Mouse (Mus musculus) mesoderm, embryonic 11.5 days (tissue): ENCODE measurements around the gene Fbxl19.
A peak's percentile ranks its signal among the peaks of the same experiment; 100 is the strongest.
"Not testable (repeated sequence)": the region's sequence is repeated elsewhere in the genome, so short reads cannot be mapped to it uniquely, and the experiment has no call there.

Source experiments
- DNase-seq: peaks from one replicate; pipeline ENCODE4 v3.0.0-alpha.2; 2012; ENCODE audit warnings: low read depth, low spot score

The Fbxl19 gene

DNA sequence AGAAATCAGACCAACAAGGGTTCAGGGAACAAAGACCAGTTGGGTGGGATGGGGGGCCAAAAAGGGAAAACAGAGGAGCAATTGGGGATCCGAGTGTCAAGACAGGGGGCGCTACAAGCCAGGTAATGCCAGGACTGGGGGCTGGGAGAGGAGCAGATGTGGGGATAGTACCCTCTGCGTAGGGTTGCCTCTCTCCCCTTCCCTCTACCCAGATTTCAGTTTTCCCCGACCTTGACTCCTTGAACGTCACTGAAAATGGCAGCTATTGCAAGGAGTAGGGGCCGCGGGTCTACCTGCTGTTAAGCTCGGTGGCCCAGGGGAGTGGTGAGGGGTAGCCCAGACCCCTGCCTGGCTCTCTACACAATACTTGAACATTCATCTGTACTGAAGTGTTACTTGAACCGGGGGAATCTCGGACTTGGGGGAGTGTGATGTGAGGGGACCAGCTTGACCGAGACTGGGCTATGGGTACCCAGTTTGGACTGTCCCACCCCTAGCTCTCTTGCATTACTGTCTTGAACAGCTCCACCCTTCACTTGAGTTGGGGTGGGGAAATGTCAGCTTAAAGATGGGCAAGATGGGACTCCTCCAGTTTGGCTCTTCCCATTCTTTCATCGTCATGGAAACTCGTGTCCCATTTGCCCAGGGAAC, 24.1 kb downstream of the Fbxl19 start:
- no peak for DNase-seq

DNA sequence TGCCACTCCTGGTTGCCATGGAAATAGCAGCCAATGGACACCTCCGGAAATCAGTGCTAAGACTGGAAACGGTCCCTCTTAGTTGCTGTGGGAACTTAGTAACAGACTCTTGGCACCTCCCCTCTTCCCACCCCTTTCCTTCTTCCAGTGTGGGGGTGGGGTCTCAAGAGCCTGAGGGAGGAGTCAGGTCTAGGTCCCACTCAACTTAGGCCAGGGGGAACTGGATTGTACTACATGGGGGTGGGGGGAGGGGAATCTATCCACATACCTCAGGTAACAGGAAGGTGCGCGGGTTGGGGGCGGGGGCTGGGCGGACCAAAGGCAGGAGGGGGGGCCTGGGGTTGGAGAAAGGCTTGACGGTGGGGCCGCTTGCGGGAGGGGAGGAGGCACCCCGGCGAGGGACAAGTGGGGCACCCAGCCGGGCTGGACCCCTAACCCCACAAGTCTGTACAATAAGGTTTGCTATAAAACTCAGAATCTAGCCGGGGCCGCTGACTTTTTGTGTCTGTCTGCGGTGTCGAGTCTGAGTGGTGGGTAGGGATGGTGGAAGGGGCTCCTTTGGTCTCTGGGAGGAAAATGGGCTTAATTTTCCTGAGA, 24.8 kb downstream of the Fbxl19 start:
- peak; percentile 94 for DNase-seq

DNA sequence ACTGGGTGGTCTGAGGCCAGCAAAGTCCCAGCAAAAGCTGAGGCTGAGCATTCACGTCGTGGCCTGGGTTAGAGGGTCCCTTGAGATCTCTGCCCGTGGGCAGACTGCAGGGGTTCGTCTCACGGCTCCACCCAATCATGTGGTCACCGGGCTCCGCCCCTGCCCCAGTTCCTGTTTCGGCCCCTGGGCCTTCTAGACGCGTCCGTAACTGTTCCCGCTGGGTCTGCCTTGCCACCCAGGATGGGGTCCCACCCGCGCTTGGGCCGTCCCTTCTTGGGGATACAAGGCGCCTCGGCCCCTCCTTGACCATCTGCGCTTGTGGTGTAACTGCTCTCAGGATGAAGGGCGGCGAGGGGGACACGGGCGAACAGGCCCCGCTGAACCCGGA, 25.3 kb downstream of the Fbxl19 start, which contains the start of gene Orai3:
TSS of gene Orai3 (plus strand) at position 165 of the 388 bp plus-strand sequence.
- peak; percentile 79 for DNase-seq

- DNase-seq = peak; percentile 34
Measured at GRCm38 (mm10) chr7:127770039-127770905, 25.9 kb downstream of the Fbxl19 start.

DNA sequence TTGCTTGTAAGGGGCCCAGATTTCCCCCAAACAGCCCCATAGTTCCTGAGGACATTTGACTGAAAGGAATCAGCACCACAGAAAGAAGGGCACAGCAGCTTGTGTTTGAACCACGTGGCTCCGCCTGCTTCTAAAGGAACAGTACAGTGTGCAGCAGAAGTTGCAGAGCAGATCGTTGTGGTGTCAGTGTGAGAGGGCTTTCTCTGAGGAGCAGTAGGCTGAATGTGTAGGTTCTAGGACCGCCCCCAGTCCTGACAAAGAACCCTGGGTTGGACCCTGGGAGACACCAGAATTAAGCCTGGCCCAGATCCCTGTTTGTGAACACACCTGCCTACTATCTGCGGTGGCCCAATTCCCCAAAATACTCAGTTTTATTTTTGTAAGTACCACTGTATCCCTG, 26.9 kb downstream of the Fbxl19 start:
- no peak for DNase-seq

- no peak for DNase-seq
Measured at GRCm38 (mm10) chr7:127772080-127772479, 27.7 kb downstream of the Fbxl19 start.

GRCm38 (mm10) chr7:127772557-127772956, 28.2 kb downstream of the Fbxl19 start:
- no peak for DNase-seq

DNA sequence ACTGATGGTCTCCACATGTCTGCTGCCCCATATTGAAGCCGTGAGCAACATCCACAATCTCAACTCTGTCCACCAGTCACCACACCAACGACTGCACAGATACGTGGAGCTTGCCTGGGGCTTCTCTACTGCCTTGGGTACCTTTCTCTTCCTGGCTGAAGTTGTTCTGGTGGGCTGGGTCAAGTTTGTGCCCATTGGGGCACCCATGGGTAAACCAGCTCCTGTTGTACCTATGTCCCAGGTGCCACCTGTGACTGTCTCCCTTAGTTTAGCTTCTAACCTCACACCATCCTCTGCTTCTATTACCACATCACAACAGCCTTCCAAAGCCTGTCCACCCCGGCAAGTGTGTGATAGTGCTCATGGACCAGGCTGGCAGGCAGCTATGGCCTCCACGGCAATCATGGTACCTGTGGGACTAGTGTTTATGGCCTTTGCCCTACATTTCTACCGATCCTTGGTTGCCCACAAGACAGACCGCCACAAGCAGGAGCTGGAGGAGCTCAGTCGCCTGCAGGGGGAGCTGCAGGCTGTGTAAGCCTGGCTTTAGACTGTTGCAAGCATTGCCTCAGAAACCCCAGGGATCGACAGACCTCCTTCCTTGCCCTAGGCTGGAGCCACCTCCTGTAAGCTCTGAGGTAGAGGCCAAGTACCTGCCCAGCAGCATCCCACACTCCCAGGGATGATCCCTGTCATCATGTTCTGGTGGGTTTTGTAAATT, 29.5 kb downstream of the Fbxl19 start:
- peak; percentile 85 for DNase-seq

DNA sequence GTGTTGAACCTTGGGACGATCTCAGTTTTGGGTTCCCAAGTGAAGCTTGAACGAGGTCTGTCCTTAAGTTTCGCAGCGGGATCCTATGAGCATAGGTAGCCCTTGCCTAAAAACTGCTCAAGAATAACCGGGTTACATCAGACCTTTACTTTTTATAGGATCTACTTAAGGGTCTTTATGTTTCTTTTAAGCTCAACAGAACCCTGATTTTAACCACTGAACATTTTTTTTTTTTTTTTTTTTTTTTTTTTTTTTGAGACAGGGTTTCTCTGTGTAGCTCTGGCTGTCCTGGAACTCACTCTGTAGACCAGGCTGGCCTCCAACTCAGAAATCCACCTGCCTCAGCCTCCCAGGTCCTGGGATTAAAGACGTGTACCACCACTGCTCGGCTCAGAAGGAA, 31.5 kb downstream of the Fbxl19 start:
- not testable (repeated sequence) for DNase-seq

DNA sequence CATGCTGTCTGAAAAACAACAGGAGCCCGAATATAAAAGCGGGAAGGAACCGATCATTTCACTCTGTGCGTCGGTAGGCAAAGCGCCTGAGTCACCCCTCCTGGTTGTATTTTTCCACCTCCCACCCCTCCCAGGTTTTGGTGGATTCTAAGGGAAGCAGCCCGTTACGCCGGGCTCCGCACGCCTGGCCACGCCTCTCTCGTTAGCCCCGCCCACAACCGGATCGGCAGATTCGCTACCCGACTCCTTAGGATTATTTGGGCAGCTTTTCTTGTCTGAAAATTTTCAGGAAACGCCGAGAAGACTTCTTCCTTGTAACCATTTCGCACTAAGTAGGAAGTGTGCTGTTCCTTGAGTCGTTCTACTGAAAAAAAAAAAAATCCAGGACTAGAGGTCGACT, 32.1 kb downstream of the Fbxl19 start, which contains the start of gene Setd1a:
TSS of gene Setd1a (plus strand) at position 245 of the 400 bp plus-strand sequence.
- peak; percentile 88 for DNase-seq

GRCm38 (mm10) chr7:127776878-127777473, 32.6 kb downstream of the Fbxl19 start:
- DNase-seq = peak; percentile 97

- DNase-seq = peak; percentile 67
Measured at GRCm38 (mm10) chr7:127777474-127778266, 33.3 kb downstream of the Fbxl19 start.

DNA sequence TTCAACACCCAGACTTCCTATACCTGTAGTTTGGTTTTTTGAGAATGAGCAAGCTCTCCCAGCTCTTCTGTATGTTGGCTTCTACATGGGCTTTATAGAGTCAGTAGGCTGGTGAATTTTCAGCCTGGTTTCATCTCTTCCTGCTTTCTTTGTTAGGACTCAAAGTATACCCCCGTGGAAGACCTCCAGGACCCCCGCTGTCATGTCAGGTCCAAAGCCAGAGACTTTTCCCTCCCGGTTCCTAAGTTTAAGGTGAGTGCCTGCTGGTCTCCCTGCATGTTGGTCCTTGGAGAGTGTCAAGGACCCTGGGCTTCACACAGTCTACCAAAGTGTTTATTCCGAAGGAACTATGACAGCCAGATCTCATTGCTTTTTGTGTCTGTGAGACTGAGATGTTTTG, 34.0 kb downstream of the Fbxl19 start:
- no peak for DNase-seq

DNA sequence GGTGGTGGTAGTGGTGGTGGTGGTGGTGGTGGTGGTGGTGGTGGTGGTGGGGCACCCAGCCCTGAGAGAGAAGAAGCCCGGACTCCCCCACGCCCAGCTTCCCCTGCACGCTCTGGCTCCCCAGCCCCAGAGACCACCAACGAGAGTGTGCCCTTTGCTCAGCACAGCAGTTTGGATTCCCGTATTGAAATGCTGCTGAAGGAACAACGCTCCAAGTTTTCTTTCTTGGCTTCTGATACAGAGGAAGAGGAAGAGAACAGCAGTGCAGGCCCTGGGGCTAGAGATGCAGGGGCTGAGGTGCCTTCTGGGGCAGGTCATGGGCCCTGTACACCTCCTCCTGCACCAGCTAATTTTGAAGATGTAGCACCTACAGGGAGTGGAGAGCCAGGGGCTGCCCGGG, 41.0 kb downstream of the Fbxl19 start, which contains the start of gene Gm49388:
TSS of gene Gm49388 (plus strand) at position 301 of the 400 bp plus-strand sequence.
- DNase-seq = no peak

DNA sequence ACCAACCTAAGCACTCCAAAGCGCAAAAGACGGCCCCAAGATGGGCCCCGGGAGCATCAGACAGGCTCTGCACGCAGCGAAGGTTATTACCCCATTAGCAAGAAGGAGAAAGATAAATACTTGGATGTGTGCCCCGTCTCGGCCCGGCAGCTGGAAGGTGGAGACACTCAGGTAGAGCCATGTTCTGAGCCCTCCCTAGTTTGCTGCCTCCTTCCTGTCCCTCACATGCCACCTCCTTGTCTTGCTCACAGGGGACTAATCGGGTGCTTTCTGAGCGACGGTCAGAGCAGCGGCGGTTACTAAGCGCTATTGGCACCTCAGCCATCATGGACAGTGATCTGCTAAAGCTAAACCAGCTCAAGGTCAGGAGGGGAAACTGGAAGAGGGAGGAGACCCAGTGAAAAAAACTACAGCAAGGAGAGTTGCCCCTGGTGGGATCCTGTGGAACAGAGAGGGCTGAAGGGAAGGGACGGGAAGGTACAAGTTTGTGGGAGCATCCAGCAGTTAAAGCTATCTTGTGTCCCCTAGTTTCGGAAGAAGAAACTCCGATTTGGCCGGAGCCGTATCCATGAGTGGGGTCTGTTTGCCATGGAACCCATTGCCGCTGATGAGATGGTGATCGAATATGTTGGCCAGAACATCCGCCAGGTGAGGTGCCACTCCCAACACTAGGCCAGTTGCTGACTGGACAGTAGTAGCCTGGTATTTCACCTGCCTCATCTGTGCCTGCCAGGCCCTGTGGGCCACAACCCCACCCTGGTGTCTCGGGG, 52.9 kb downstream of the Fbxl19 start:
- DNase-seq = no peak

DNA sequence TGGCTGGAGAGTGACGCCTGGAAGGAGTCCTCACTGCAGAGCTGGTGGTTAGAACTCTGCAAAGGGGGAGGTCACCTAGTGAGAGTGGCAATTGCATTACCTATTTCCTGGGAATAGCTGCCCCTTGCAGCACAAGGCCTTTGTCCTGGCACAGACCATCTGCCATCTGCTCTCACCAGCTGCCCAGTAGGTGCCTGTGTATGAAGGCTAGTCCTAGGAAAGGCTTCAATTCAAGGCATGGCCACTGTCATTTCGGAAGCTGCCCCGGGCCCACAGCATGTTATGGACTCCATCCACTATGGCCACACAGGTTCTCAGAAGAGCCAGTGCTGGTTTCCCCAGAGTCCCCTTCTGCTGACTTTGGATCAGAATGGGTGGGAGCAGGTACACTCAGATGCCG, 54.2 kb downstream of the Fbxl19 start:
- no peak for DNase-seq

DNA sequence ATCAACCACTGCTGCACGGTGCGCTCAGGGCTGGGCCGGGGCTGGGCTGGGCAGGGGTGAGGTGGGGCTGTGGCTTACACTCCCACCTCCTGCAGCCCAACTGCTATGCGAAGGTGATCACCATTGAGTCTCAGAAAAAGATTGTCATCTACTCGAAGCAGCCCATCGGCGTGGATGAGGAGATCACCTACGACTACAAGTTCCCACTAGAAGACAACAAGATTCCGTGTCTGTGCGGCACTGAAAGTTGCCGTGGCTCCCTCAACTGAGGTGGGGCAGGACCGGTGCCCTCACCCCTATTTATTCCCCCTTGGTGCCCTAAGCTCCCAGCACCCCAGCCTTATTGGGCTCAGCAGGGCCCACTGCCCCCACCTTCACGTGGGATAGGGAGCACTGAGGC, 54.9 kb downstream of the Fbxl19 start:
- no peak for DNase-seq

GRCm38 (mm10) chr7:127799738-127800137, 55.4 kb downstream of the Fbxl19 start:
- no peak for DNase-seq

- DNase-seq = peak; percentile 92
Measured at GRCm38 (mm10) chr7:127800435-127801009, 56.2 kb downstream of the Fbxl19 start, which contains the start of gene Hsd3b7. Gene Hsd3b7, plus strand, starts transcription at chr7:127800604.
